Mouse (Mus musculus): ENCODE data around the gene Sipa1l2.

GRCm38 (mm10) chr8:125493254-125493815 lies 76.3 kb downstream of the Sipa1l2 start:
- TF ChIP-seq CTCF (IDR thresholded peaks at IDR 0.05; ENCODE audit: borderline replicate concordance, insufficient read depth, low read length) = no peak
- no peak for TF ChIP-seq POLR2A (IDR thresholded peaks at IDR 0.05; ENCODE audit: low read depth, low read length)

All from embryonic fibroblast, embryonic 13.5 days (primary cell).